Mouse (Mus musculus) midbrain, embryonic 14.5 days (tissue): ENCODE measurements at regions not wholly inside any gene's neighbourhood (a gene's known extent, or its start where the extent isn't known, plus 50 kb on each side); places are given as distances from the start of the nearest gene placed in this dataset.

Experiments used
- ATAC-seq: fragments of 200-750 bp; cut with Nextera tagmentation; 2 replicates; pipeline ENCODE4 v1.8.0; 2017; ENCODE audit warnings: moderate number of reproducible peaks, moderate library complexity; ENCODE audit not compliant: low FRiP score, low TSS enrichment
- DNase-seq: peaks from one replicate; pipeline ENCODE4 v3.0.0-alpha.2; 2015
- H3K27ac ChIP-seq: fragments of 300-500 bp; sonication (generic); replicated peaks from 2 replicates; pipeline ENCODE4 v1.5.1; 2014; ENCODE audit warnings: mild to moderate bottlenecking, low read depth, low read length, moderate library complexity
- H3K27me3 ChIP-seq: fragments of 300-500 bp; sonication (generic); 2 replicates; pipeline ENCODE4 v1.6.1; 2014; ENCODE audit warnings: low read length, control low read depth, mixed read lengths; ENCODE audit not compliant: control insufficient read depth, insufficient read depth
- H3K36me3 ChIP-seq: fragments of 300-500 bp; sonication (generic); 2 replicates; pipeline ENCODE4 v1.6.1; 2014; ENCODE audit warnings: low read length, control low read depth; ENCODE audit not compliant: control insufficient read depth, insufficient read depth
- H3K4me1 ChIP-seq: fragments of 300-500 bp; sonication (generic); 2 replicates; pipeline ENCODE4 v1.6.1; 2014; ENCODE audit warnings: mild to moderate bottlenecking, antibody characterized with exemption, low read length, control low read depth; ENCODE audit not compliant: control insufficient read depth, insufficient read depth
- H3K4me2 ChIP-seq: fragments of 300-500 bp; sonication (generic); 2 replicates; pipeline ENCODE4 v1.6.1; 2014; ENCODE audit warnings: mild to moderate bottlenecking, low read length, moderate library complexity
- H3K4me3 ChIP-seq: fragments of 300-500 bp; sonication (generic); replicated peaks from 2 replicates; pipeline ENCODE4 v1.5.1; 2014; ENCODE audit warnings: low read depth, low read length
- H3K9ac ChIP-seq: fragments of 300-500 bp; sonication (generic); replicated peaks from 2 replicates; pipeline ENCODE4 v1.6.1; 2014; ENCODE audit warnings: mild to moderate bottlenecking, low read length, moderate library complexity
- H3K9me3 ChIP-seq: fragments of 300-500 bp; sonication (generic); 2 replicates; pipeline ENCODE4 v1.6.1; 2016; ENCODE audit warnings: low read length, control low read depth, mixed read lengths; ENCODE audit not compliant: control insufficient read depth
- WGBS: fragments of 180-500 bp; shearing (Covaris S2); extraction: QIAGEN DNeasy Blood & Tissue Kit; methylation state at CpG from one replicate; pipeline ENCODE4 v1.1.7; 2014; 5-methylcytosine and 5-hydroxymethylcytosine counted together

- peak; percentile 17 for DNase-seq
- Histone ChIP-seq H3K4me3 (no peak overlapping the region), H3K4me2 (no peak overlapping the region), H3K4me1 (peaks cover 4% of the 10 kb centered on the region; the same call in 1 of the 2 replicates), H3K9ac (no peak overlapping the region), H3K9me3 (0 out of 2 replicates have a peak, but pooled peaks cover 4% of the 10 kb centered on the region), H3K36me3 (no peaks in the 10 kb centered on the region), H3K27me3 (no peaks in the 10 kb centered on the region), H3K27ac (no peak overlapping the region)
- no peak for ATAC-seq
- 44% methylated on average over 8 of the region's 8 CpGs for WGBS
Observed at GRCm38 (mm10) chr1:77929552-77929951, 267.4 kb downstream of the Pax3 start.

- no peak overlapping the region for H3K27ac ChIP-seq
- no peak overlapping the region for H3K9ac ChIP-seq
- DNase-seq (no peak), ATAC-seq (no peak)
- H3K9me3 ChIP-seq, result 0 out of 2 replicates have a peak, but pooled peaks cover 4% of the 10 kb centered on the region
- H3K4me1 ChIP-seq, result peaks cover 4% of the 10 kb centered on the region; the same call in 1 of the 2 replicates
- no peak overlapping the region for H3K4me2 ChIP-seq
- H3K36me3 ChIP-seq, result no peaks in the 10 kb centered on the region
- H3K4me3 ChIP-seq, result no peak overlapping the region
- WGBS, result 97% methylated on average over 3 of the region's 3 CpGs
- H3K27me3 ChIP-seq, result no peaks in the 10 kb centered on the region
Observed at GRCm38 (mm10) chr1:77926146-77926545, 270.8 kb downstream of the Pax3 start.

GRCm38 (mm10) chr1:77896226-77896625 is 300.7 kb downstream of the Pax3 start:
- Histone ChIP-seq H3K36me3 (no peaks in the 10 kb centered on the region), H3K27ac (no peak overlapping the region), H3K27me3 (no peaks in the 10 kb centered on the region), H3K9me3 (no peaks in the 10 kb centered on the region), H3K9ac (no peak overlapping the region), H3K4me2 (no peak overlapping the region), H3K4me3 (no peak overlapping the region), H3K4me1 (no peaks in the 10 kb centered on the region)
- peak; percentile 89 for DNase-seq
- 60% methylated on average over 5 of the region's 5 CpGs for WGBS
- ATAC-seq, result no peak

DNA sequence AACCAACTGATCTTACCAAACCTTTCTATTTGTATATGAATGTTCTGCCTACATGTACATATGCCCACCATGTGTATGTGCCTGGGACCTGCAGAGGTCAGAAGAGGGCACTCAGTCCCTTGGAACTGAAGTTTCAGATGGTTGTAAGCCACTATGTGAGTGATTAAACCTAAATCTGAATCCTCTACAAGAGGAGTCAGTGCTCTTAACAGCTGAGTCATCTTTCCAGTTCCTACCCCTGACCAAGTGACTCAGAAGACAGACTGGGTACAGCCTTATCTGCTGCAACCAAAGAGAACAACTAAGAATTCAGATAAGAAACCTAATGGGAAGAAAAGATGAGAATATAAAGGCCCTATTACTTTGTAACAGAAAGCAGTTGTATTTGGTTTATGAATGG is 317.9 kb downstream of the Pax3 start:
- ATAC-seq (no peak), DNase-seq (no peak)
- H3K4me1 ChIP-seq, result no peaks in the 10 kb centered on the region
- no peak overlapping the region for H3K4me3 ChIP-seq
- H3K9ac ChIP-seq, result no peak overlapping the region
- H3K4me2 ChIP-seq, result no peak overlapping the region
- no peaks in the 10 kb centered on the region for H3K36me3 ChIP-seq
- no peak overlapping the region for H3K27ac ChIP-seq
- H3K9me3 ChIP-seq, result no peaks in the 10 kb centered on the region
- H3K27me3 ChIP-seq, result no peaks in the 10 kb centered on the region

GRCm38 (mm10) chr1:77870125-77870524 is 326.8 kb downstream of the Pax3 start:
- Histone ChIP-seq H3K27me3 (no peaks in the 10 kb centered on the region), H3K27ac (no peak overlapping the region), H3K4me1 (no peaks in the 10 kb centered on the region), H3K4me3 (no peak overlapping the region), H3K9ac (no peak overlapping the region), H3K4me2 (no peak overlapping the region), H3K36me3 (no peaks in the 10 kb centered on the region), H3K9me3 (no peaks in the 10 kb centered on the region)
- DNase-seq (no peak), ATAC-seq (no peak)
- 71% methylated on average over 2 of the region's 2 CpGs for WGBS

DNA sequence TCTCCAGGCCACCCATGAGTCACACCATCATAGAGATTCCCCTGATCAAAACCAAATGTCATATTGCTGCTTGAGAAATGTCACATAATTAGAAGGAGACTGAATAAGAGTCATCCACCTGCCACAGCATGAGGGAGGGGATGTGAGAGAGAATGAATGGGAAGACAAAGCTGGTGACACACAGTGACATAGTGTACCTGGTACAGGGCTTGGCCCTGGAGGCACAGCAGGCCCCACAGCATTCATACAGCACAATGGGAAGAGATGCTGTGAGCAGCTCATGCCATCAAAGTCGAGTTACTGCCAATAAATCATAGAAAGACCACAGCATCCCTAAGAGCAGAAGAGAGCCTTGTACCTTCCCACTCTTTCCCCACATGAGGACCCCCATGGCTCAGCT is 327.8 kb downstream of the Pax3 start:
- no peak for DNase-seq

DNA sequence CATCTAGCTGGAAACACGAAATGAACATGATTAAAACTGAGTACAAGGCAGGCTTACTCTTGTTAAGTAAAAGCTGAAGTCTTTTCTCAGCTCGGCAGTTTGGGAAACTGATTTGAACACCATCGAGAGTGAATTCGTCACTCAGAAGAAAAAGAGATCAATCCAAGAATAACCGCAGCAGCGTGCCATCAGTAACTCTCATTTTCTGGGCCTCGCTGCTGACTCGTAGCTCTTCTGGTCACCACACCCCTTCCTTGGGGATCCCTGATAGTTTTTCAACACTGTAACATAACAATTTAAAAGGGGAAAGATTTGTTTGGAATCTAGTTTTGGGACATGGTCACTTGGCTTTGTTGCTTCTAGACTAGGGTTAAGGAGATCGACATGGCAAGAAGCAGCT is 337.0 kb downstream of the Pax3 start:
- Histone ChIP-seq H3K4me1 (no peaks in the 10 kb centered on the region), H3K27ac (no peak overlapping the region), H3K9ac (no peak overlapping the region), H3K27me3 (no peaks in the 10 kb centered on the region), H3K36me3 (no peaks in the 10 kb centered on the region), H3K4me3 (no peak overlapping the region), H3K9me3 (no peaks in the 10 kb centered on the region), H3K4me2 (no peak overlapping the region)
- DNase-seq, result no peak
- 93% methylated on average over 9 of the region's 9 CpGs for WGBS
- ATAC-seq, result no peak

More for the DNA sequence above, 327.8 kb downstream of the Pax3 start:
- Histone ChIP-seq H3K4me2 (no peak overlapping the region), H3K27ac (no peak overlapping the region), H3K27me3 (no peaks in the 10 kb centered on the region), H3K4me3 (no peak overlapping the region), H3K4me1 (no peaks in the 10 kb centered on the region), H3K9ac (no peak overlapping the region), H3K36me3 (no peaks in the 10 kb centered on the region), H3K9me3 (no peaks in the 10 kb centered on the region)
- no peak for ATAC-seq
- 58% methylated on average over 1 of the region's 1 CpGs for WGBS

DNA sequence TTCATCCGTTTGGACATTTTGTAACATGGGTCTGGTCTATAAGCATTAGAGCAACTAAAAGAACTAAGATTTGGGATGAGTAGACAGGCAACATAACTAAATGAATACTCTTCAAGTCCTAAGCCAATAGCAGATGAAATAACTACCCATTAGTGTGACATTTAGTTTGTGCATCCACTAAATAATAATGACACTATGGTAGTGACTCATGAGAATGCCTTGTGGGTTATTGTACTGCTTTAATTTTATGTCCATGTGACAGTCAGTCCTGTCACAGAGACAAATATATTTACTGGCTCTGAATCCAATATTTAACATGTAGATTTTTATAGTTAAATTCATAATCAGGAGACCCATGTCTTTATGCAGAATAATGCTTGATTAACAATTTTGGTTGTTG is 339.5 kb upstream of the Epha4 start:
- 77% methylated on average over 1 of the region's 1 CpGs for WGBS
- ATAC-seq, result no peak

DNA sequence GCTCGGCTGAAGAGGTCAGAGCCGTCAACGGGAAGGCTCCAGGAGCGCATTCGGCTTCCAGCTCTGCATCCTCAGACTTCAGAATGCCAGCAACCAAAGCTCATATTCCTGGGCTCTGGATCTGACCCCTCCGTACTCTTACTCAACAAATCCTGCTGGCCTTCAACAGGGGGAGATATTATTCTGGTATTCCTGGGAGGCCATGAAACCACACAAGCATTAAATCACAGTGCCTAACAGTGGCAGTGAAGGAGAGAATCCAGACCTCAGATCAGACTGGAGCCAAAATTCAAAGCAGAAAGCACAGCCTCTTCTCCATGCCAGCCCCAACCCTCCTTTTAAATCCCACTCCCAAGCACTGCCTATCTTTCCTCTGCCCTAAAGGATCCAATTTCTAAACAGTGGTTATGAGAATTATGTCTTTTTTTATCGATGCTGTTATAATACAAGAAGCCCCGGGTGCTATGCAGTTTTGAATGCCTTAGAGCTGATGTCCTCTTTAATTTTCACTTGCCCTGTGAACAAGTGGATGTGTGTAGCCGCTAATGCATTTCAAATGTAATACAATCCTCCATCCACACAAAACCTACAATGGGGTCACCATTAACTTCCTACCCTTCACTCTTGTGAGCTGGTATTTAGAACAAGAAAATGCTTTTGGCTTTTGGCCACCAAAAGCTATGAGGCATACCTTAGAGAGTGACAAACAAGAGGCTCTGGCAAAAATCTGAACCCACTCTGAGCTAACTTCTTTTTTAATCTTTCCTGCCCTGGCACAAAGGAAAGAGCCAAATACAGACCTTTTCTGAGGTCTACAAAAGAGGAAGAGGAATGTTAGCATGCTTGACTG is 333.1 kb upstream of the Epha4 start:
- Histone ChIP-seq H3K9ac (no peak overlapping the region), H3K4me1 (peaks cover 8% of the 10 kb centered on the region; the same call in 1 of the 2 replicates), H3K36me3 (no peaks in the 10 kb centered on the region), H3K4me3 (no peak overlapping the region), H3K4me2 (no peak overlapping the region), H3K27ac (no peak overlapping the region), H3K27me3 (no peaks in the 10 kb centered on the region), H3K9me3 (no peaks in the 10 kb centered on the region)
- 71% methylated on average over 9 of the region's 9 CpGs for WGBS
- DNase-seq (no peak), ATAC-seq (no peak)

More for the DNA sequence above, 339.5 kb upstream of the Epha4 start:
- DNase-seq, result no peak
- no peak overlapping the region for H3K27ac ChIP-seq
- no peaks in the 10 kb centered on the region for H3K36me3 ChIP-seq
- no peaks in the 10 kb centered on the region for H3K4me1 ChIP-seq
- H3K4me3 ChIP-seq, result no peak overlapping the region
- no peaks in the 10 kb centered on the region for H3K9me3 ChIP-seq
- H3K4me2 ChIP-seq, result no peak overlapping the region
- no peaks in the 10 kb centered on the region for H3K27me3 ChIP-seq
- H3K9ac ChIP-seq, result no peak overlapping the region
